Mouse (Mus musculus) embryonic fibroblast, embryonic 13.5 days (primary cell): ENCODE results near the gene Ssr2. TPM values are rescaled to one million over a fixed set of nuclear protein-coding genes. Genes with fewer than 3 reads are reported as not detected.

Experiments used
- H3K27ac ChIP-seq: 2 replicates; pipeline ENCODE4 v1.5.1; 2012; ENCODE audit warnings: low read length, control low read depth, inconsistent platforms; ENCODE audit not compliant: insufficient read depth
- H3K4me1 ChIP-seq: 2 replicates; pipeline ENCODE4 v1.6.1; 2011; ENCODE audit warnings: low read length; ENCODE audit not compliant: control insufficient read depth, insufficient read depth
- H3K4me3 ChIP-seq: 2 replicates; pipeline ENCODE4 v1.5.1; 2011; ENCODE audit warnings: mild to moderate bottlenecking, control low read depth, low read length; ENCODE audit not compliant: insufficient read depth
- CTCF ChIP-seq: IDR thresholded peaks from 2 replicates; pipeline ENCODE4 v1.5.1; 2011; ENCODE audit warnings: mild to moderate bottlenecking, control low read depth, low read length, moderate library complexity, borderline replicate concordance; ENCODE audit not compliant: insufficient read depth
- POLR2A ChIP-seq: IDR thresholded peaks from 2 replicates; pipeline ENCODE4 v1.6.1; 2011; ENCODE audit warnings: low read depth, mild to moderate bottlenecking, control low read depth, low read length, moderate library complexity
- polyA plus RNA-seq: library from polyadenylated mRNA; stranded (reverse); fragments of >200 nt; gene quantifications from 2 replicates; pipeline ENCODE4 v1.2.4, GENCODE M21; 2011; ENCODE audit warnings: low read depth; ENCODE audit not compliant: missing spikeins, insufficient read length

Ssr2 gene
- polyA plus RNA-seq, 1 experiment, result 298 TPM

- no peak for TF ChIP-seq CTCF
- TF ChIP-seq POLR2A, result no peak
- Histone ChIP-seq H3K27ac (no peak overlapping the region), H3K4me3 (no peak overlapping the region), H3K4me1 (no peaks in the 10 kb centered on the region; the same call in 1 of the 2 replicates)
Measured at GRCm38 (mm10) chr3:88563442-88563841, 12.2 kb upstream of the Ssr2 start.

- Histone ChIP-seq H3K27ac (no peak overlapping the region), H3K4me3 (no peak overlapping the region), H3K4me1 (no peaks in the 10 kb centered on the region; the same call in 1 of the 2 replicates)
- no peak for TF ChIP-seq POLR2A
- no peak for TF ChIP-seq CTCF
Measured at GRCm38 (mm10) chr3:88563966-88564365, 11.7 kb upstream of the Ssr2 start.

- TF ChIP-seq POLR2A (no peak), CTCF (no peak)
- H3K27ac ChIP-seq, result no peak overlapping the region
- H3K4me1 ChIP-seq, result no peaks in the 10 kb centered on the region; the same call in 1 of the 2 replicates
- no peak overlapping the region for H3K4me3 ChIP-seq
Measured at GRCm38 (mm10) chr3:88566116-88566515, 9.6 kb upstream of the Ssr2 start.

GRCm38 (mm10) chr3:88566536-88567061 lies 9.1 kb upstream of the Ssr2 start:
- Histone ChIP-seq H3K4me1 (no peaks in the 10 kb centered on the region; the same call in 1 of the 2 replicates), H3K4me3 (no peak overlapping the region), H3K27ac (no peak overlapping the region)
- TF ChIP-seq POLR2A, result no peak
- TF ChIP-seq CTCF, result no peak

- Histone ChIP-seq H3K27ac (no peak overlapping the region), H3K4me3 (no peak overlapping the region)
- TF ChIP-seq CTCF (no peak), POLR2A (no peak)
Measured at GRCm38 (mm10) chr3:88567892-88568291, 7.8 kb upstream of the Ssr2 start.

GRCm38 (mm10) chr3:88568615-88569014 lies 7.1 kb upstream of the Ssr2 start:
- Histone ChIP-seq H3K4me3 (no peak overlapping the region), H3K27ac (no peak overlapping the region), H3K4me1 (no peaks in the 10 kb centered on the region)
- no peak for TF ChIP-seq CTCF
- TF ChIP-seq POLR2A, result no peak

More at GRCm38 (mm10) chr3:88567892-88568291, 7.8 kb upstream of the Ssr2 start:
- no peaks in the 10 kb centered on the region for H3K4me1 ChIP-seq

GRCm38 (mm10) chr3:88569093-88569492 lies 6.6 kb upstream of the Ssr2 start:
- no peak for TF ChIP-seq CTCF
- TF ChIP-seq POLR2A, result no peak
- Histone ChIP-seq H3K4me1 (no peaks in the 10 kb centered on the region), H3K27ac (no peak overlapping the region), H3K4me3 (no peak overlapping the region)

GRCm38 (mm10) chr3:88569694-88570093 lies 6.0 kb upstream of the Ssr2 start:
- Histone ChIP-seq H3K4me3 (no peak overlapping the region), H3K27ac (no peak overlapping the region), H3K4me1 (no peaks in the 10 kb centered on the region)
- no peak for TF ChIP-seq POLR2A
- TF ChIP-seq CTCF, result no peak

- H3K4me1 ChIP-seq, result no peaks in the 10 kb centered on the region
- TF ChIP-seq CTCF, result no peak
- TF ChIP-seq POLR2A, result no peak
Measured at GRCm38 (mm10) chr3:88570341-88570740, 5.3 kb upstream of the Ssr2 start.

GRCm38 (mm10) chr3:88571856-88572255 lies 3.8 kb upstream of the Ssr2 start:
- Histone ChIP-seq H3K27ac (no peak overlapping the region), H3K4me1 (no peaks in the 10 kb centered on the region), H3K4me3 (no peak overlapping the region)
- TF ChIP-seq CTCF (no peak), POLR2A (no peak)

More at GRCm38 (mm10) chr3:88570341-88570740, 5.3 kb upstream of the Ssr2 start:
- no peak overlapping the region for H3K27ac ChIP-seq
- H3K4me3 ChIP-seq, result no peak overlapping the region

GRCm38 (mm10) chr3:88572835-88573234 lies 2.8 kb upstream of the Ssr2 start:
- no peak for TF ChIP-seq CTCF
- no peak for TF ChIP-seq POLR2A
- H3K4me3 ChIP-seq, result no peak overlapping the region
- H3K4me1 ChIP-seq, result no peaks in the 10 kb centered on the region
- no peak overlapping the region for H3K27ac ChIP-seq
